ENCODE assay signal across 12 mouse cellular contexts in the genomic region with DNA sequence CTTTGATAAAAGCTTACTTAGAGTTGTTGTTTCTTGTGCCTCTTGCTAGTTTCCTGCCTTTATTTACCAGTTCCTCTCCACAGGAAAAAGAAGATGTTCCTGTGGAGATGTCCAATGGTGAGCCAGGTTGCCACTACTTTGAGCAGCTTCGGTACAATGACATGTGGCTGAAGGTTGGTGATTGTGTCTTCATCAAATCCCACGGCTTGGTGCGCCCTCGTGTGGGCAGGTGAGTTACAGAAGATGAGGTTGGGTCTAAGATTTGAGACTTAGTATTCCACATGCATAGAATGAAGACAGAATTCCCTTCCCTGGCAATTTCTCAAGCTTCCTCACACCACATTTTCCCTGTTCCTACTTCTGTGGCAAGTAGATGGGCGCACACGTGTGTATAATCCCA. TPM values are rescaled to one million over a fixed set of nuclear protein-coding genes. Genes with fewer than 3 reads are reported as not detected.
DNase-seq lines count a peak whose midpoint lies in the region; ATAC-seq and TF ChIP-seq lines count a peak whose summit lies in the region.
"Had no signal": no experiment of that assay in that cellular context is flagged by ENCODE, and none has a peak within 500 bp of the region (broad histone marks: within the 10 kb centered on the region; RNA-seq: fewer than 3 reads in every experiment).

No protein-coding gene starts in this region.

- TF ChIP-seq EP300 in heart, postnatal 0 days (IDR thresholded peaks at IDR 0.05; ENCODE audit: low read depth) = no peak

- H3K4me3 ChIP-seq in heart, postnatal 0 days (ENCODE audit: low read depth, low read length) = no peak overlapping the region
- no peak overlapping the region for H3K4me3 ChIP-seq in thymus, adult 2 months (ENCODE audit: control insufficient read depth, insufficient read depth, low read length)
- no peak overlapping the region for H3K4me3 ChIP-seq in small intestine, adult 2 months (ENCODE audit: low read depth, low read length)
- H3K4me3 ChIP-seq: megakaryocyte, embryonic 14.5 days had no signal

- ATAC-seq in heart, postnatal 0 days (ENCODE audit: insufficient read depth, low read depth) = no peak
- ATAC-seq: hindbrain, embryonic 16.5 days had no signal

- H3K9me3 ChIP-seq in heart, postnatal 0 days (replicated peaks; ENCODE audit: control insufficient read depth, low read length) = no peaks in the 10 kb centered on the region
- H3K9me3 ChIP-seq: megakaryocyte, embryonic 14.5 days had no signal

- H3K36me3 ChIP-seq in heart, postnatal 0 days (replicated peaks; ENCODE audit: control insufficient read depth, insufficient read depth, low read length) = peaks cover 75% of the 10 kb centered on the region
- H3K36me3 ChIP-seq in thymus, adult 2 months (ENCODE audit: control insufficient read depth, insufficient read depth, low read length) = peaks cover 73% of the 10 kb centered on the region
- peaks cover 40% of the 10 kb centered on the region for H3K36me3 ChIP-seq in small intestine, adult 2 months (ENCODE audit: control insufficient read depth, insufficient read depth, low read length)

- TF ChIP-seq POLR2A in thymus, adult 2 months (IDR thresholded peaks at IDR 0.05; ENCODE audit: control insufficient read depth, extremely low read depth, insufficient read depth, low read length, poor library complexity) = no peak
- TF ChIP-seq POLR2A in small intestine, adult 2 months (IDR thresholded peaks at IDR 0.05; ENCODE audit: low read depth, low read length) = no peak

- no peak for DNase-seq in heart, postnatal 0 days (ENCODE audit: low spot score)
- DNase-seq in heart, adult 11 months = no peak
- peak; percentile 13 for DNase-seq in thymus, adult 2 months
- no peak for DNase-seq in thymus, postnatal 10 days (ENCODE audit: low spot score in 2 of 2)
- peak; percentile 45 to 53 for DNase-seq in kidney, postnatal 25 days
- DNase-seq in urinary bladder, adult 2 months (ENCODE audit: low spot score) = no peak
- DNase-seq in urinary bladder, adult 18-20 months (ENCODE audit: low spot score in 2 of 2) = no peak
- DNase-seq: adrenal gland, postnatal 36 days; cerebellum, adult 11 months had no signal

- TF ChIP-seq CTCF in heart, postnatal 0 days (IDR thresholded peaks at IDR 0.05; ENCODE audit: low read depth) = 0 out of 2 replicates have a peak, but pooled peaks have one; percentile 20
- TF ChIP-seq CTCF in thymus, adult 2 months (IDR thresholded peaks at IDR 0.05; ENCODE audit: borderline replicate concordance, control insufficient read depth, extremely low read depth, insufficient read depth, low read length, poor library complexity) = no peak
- TF ChIP-seq CTCF in small intestine, adult 2 months (IDR thresholded peaks at IDR 0.05; ENCODE audit: extremely low read depth, insufficient read length, insufficient replicate concordance, low read depth, low read length) = peak; percentile 34; the same call in 1 of the 2 replicates

- no peak overlapping the region for H3K9ac ChIP-seq in heart, postnatal 0 days (replicated peaks; ENCODE audit: low read depth, low read length)

- 0 out of 2 replicates have a peak, but pooled peaks cover 7% of the 10 kb centered on the region for H3K4me1 ChIP-seq in heart, postnatal 0 days (ENCODE audit: control insufficient read depth, insufficient read depth)
- H3K4me1 ChIP-seq in thymus, adult 2 months (replicated peaks; ENCODE audit: control insufficient read depth, insufficient read depth, low read length) = no peaks in the 10 kb centered on the region
- no peaks in the 10 kb centered on the region for H3K4me1 ChIP-seq in small intestine, adult 2 months (ENCODE audit: control insufficient read depth, insufficient read depth, insufficient read length, low read length)

- H3K27ac ChIP-seq in heart, postnatal 0 days (ENCODE audit: low read depth) = no peak overlapping the region
- H3K27ac ChIP-seq in thymus, adult 2 months (ENCODE audit: control insufficient read depth, insufficient read depth, low read length) = no peak overlapping the region
- H3K27ac ChIP-seq in small intestine, adult 2 months (ENCODE audit: insufficient read depth, low read depth, low read length) = no peak overlapping the region

- H3K4me2 ChIP-seq in heart, postnatal 0 days (ENCODE audit: low read depth, low read length) = no peak overlapping the region

- 82% methylated on average over 6 of the region's 6 CpGs for WGBS in heart, postnatal 0 days
- WGBS in thymus, adult 2 months = 94% methylated on average over 6 of the region's 6 CpGs
- WGBS in small intestine, adult 2 months = 73% methylated on average over 6 of the region's 6 CpGs

- no peaks in the 10 kb centered on the region for H3K27me3 ChIP-seq in heart, postnatal 0 days (ENCODE audit: control insufficient read depth, insufficient read depth, low read length)
- H3K27me3 ChIP-seq in thymus, adult 2 months (ENCODE audit: control insufficient read depth, insufficient read depth, low read length) = no peaks in the 10 kb centered on the region
- no peaks in the 10 kb centered on the region for H3K27me3 ChIP-seq in small intestine, adult 2 months (ENCODE audit: control insufficient read depth, insufficient read depth, low read length)
- H3K27me3 ChIP-seq: megakaryocyte, embryonic 14.5 days had no signal

RNA-seq across cellular contexts. Expression of a gene that starts 41.3 kb away (rescaled TPM):
- 12.7 and 28.8 TPM in 2 replicates for total RNA-seq in heart, postnatal 0 days (2014; rRNA removed; ENCODE audit: low replicate concordance)
- 194 and 207 TPM in 2 replicates for polyA plus RNA-seq in heart, postnatal 0 days (2015; fragmentation: Nextera tagmentation; extraction: Ambion mirVana)
- polyA plus RNA-seq in thymus, adult 2 months (2012; rRNA removed) = 77.4 and 91.1 TPM in 2 replicates
- 22.8 and 37.3 TPM in 2 replicates for polyA plus RNA-seq in small intestine, adult 2 months (2012; rRNA removed)
- 28.1 and 42.8 TPM in 2 replicates for polyA plus RNA-seq in urinary bladder, adult 2 months (2012; rRNA removed)

RNA-seq across cellular contexts. Expression of a gene that starts 43.4 kb away (rescaled TPM):
- total RNA-seq in heart, postnatal 0 days (2014; rRNA removed; ENCODE audit: low replicate concordance) = 212 and 269 TPM in 2 replicates
- polyA plus RNA-seq in heart, postnatal 0 days (2015; fragmentation: Nextera tagmentation; extraction: Ambion mirVana) = 146 and 158 TPM in 2 replicates
- polyA plus RNA-seq in thymus, adult 2 months (2012; rRNA removed) = 220 and 273 TPM in 2 replicates
- 9.0 and 13.0 TPM in 2 replicates for polyA plus RNA-seq in small intestine, adult 2 months (2012; rRNA removed)
- 8.0 and 8.1 TPM in 2 replicates for polyA plus RNA-seq in urinary bladder, adult 2 months (2012; rRNA removed)

Comparison
In these comparisons a context has a peak if more than half of its experiments do, and no peak if none do; other contexts are left out.
1. DNase-seq: peak in thymus, adult 2 months (single experiment) and kidney, postnatal 25 days (2 of 2); none in heart, postnatal 0 days (single experiment), heart, adult 11 months (single experiment), thymus, postnatal 10 days (0 of 2), urinary bladder, adult 2 months (single experiment) and urinary bladder, adult 18-20 months (0 of 2).
2. RNA of a gene that starts 43.4 kb away (polyA plus RNA-seq): 220 to 273 TPM in thymus, adult 2 months and 146 to 158 TPM in heart, postnatal 0 days; 9.0 to 13.0 TPM in small intestine, adult 2 months and 8.0 to 8.1 TPM in urinary bladder, adult 2 months; every median in the first group is over 10 times any median in the second.